Mouse (Mus musculus) cerebellum, adult 11 months (tissue): ENCODE measurements around the gene Thbs4.

Experiments
- DNase-seq: peaks from one replicate; pipeline ENCODE4 v3.0.0; 2022

Gene Thbs4

GRCm38 (mm10) chr13:92759096-92759495, 35.5 kb downstream of the Thbs4 start:
- DNase-seq, result no peak

DNA sequence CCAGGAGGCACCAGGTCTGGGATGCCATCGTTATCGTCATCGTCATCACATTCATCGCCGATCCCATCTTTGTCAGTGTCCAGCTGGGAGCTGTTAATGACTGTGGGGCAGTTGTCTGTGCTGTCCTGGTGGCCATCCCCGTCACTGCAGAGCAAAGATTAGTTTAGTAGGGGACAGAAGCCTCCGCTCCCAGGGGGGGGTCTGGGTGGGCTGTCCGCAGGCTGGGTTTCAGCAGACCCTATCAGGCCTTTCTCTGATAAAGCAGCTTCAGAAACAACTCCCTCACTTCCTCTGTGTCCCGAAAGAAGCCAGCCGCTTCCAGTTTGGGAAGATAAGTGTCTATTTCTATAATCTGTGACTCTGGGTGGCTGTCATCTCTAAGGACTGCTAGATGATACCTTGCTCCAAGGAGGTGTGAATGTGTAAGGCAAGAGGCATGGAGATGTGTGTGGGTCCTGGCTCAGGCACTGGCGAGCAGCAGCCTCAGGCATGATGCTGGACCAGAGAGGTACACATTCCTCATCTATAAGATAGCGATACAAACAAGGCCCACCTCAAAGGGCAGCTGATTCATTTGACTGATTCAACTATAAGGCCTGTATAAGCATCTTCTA, 36.5 kb downstream of the Thbs4 start:
- no peak for DNase-seq

DNA sequence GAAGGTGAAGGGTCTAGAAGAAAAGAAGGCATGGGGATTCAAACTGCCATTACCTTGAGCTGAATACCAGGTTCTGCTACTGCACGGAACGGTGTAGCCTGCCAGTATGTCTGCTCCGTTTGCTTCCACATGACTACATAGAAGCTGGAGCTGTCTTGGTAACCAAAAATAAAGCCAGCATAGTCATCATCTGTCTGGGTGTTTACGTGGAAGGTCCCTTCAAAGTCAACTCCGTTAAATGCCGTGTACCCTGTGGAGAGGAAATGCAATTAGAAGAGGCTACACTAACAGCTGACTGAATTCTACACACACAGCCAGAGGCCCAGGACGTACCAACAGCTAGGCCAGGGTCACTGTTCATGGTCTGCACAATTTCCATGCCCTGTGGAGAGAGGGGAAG, 39.6 kb downstream of the Thbs4 start:
- DNase-seq, result no peak

GRCm38 (mm10) chr13:92753676-92754075, 40.9 kb downstream of the Thbs4 start:
- no peak for DNase-seq

DNA sequence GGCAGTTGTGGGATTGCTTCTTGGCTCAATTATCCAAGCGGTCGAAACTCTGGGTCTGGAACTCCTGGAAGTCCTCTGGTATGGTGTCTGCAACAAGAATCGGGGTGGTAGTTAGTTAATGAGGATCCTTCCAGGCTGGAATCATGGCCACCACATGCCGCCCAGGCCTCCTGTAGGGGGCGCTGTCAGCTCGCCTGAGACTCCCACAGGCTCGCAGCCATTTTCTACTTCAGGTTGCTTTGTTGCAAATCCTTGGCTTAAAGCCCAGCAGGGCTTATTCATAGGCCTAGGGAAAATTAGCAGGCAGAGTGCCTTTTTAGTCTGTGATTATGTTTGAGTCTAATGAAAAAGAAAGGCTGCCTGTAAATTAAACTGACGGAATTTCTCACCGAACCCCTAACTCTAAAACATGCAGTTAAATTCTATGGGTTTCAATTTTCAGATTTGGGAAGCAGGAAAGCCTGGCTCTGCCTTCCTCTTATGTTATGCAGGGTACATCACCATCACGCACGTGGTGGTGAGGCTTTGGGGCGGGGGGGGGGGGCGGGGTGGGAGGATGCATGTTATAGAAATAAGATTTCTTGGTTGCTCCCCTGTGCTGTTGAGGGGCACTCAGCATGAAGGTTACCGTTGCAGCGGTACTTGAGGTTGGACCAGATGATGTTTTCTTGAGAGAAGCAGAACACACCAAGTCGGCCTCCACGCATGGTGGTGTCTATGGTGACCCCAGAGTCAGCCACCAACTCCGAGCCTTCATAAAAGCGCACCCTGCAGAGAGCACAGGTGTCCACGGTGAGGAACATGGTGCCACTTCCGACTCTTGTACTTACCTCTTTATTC, 42.7 kb downstream of the Thbs4 start:
- peak; percentile 86 for DNase-seq

- DNase-seq, result peak; percentile 65
Observed at GRCm38 (mm10) chr13:92750976-92751518, 43.6 kb downstream of the Thbs4 start.

- no peak for DNase-seq
Observed at GRCm38 (mm10) chr13:92743337-92743736, 51.3 kb downstream of the Thbs4 start.

- DNase-seq, result no peak
Observed at GRCm38 (mm10) chr13:92742886-92743285, 51.7 kb downstream of the Thbs4 start.

DNA sequence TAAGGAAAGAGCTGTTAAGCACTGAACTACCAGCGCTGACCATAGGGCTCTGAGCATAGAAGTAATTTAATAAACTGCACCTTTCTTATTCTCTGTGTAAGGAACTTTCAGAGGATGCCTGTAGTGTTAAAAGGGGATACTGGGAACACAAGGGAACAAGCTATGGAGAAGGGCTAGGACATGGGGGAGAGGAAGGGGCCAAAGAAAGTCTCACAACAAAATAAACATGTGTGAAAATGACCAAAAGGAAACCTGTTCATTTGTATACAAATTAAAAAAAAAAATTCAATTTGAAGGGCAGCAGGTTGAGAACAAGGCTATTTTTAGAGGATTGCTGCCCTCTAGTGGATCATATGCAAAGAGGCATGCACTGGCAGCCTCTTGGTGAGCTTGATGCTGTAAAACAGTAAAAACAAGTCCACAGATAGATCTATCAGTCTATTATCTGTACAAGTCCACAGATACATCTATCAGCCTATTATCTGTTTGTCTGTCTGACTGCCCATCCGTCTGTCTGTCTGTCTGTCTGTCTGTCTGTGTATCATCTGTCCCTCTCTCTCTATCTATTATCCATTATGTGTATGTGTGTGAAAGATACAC, 53.8 kb downstream of the Thbs4 start:
- DNase-seq, result no peak

GRCm38 (mm10) chr13:92739858-92740257, 54.8 kb downstream of the Thbs4 start:
- no peak for DNase-seq

DNA sequence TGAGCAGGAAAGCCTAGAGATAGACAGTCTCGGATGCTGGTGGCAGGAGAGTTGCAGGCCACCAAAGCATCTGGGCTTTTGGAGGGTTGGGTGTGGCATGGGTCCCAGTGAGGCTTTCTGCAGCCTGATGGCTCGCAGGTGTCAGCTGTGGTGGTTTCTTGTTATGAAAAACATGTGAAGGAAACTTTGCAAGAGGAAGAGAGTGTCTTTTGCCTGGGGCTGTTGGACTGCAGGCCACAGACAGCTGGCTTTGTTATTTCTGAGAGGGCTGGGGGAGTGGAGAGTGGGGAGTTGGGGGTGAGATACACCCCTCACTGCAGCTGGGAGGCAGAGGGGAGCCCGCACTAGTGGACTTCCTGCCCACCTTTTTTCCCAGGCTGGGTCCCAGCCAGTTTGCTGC, 55.8 kb downstream of the Thbs4 start:
- DNase-seq, result no peak

GRCm38 (mm10) chr13:92736516-92737300, 57.9 kb downstream of the Thbs4 start:
- DNase-seq, result no peak

- no peak for DNase-seq
Observed at GRCm38 (mm10) chr13:92735693-92736092, 58.9 kb downstream of the Thbs4 start.

DNA sequence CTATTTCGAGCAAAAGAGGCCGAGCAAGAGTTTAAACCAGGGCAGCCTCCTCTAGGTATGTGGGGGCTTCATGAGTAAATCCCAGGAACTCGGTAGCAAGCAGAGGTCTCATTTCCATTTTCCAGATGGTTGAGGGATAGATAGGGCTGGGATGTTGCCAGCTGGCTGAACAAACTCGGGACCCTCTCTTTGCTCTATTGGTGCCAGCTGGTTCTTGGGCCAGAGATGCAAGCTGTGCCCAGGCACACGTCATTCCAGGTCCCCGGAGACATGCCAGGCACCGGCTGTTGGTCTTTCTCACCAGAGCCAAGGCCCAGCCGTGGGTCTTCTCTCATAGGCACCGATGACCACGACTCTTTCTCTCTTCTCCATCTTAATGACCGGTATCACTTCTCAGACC, 60.9 kb downstream of the Thbs4 start:
- DNase-seq, result peak; percentile 48

DNA sequence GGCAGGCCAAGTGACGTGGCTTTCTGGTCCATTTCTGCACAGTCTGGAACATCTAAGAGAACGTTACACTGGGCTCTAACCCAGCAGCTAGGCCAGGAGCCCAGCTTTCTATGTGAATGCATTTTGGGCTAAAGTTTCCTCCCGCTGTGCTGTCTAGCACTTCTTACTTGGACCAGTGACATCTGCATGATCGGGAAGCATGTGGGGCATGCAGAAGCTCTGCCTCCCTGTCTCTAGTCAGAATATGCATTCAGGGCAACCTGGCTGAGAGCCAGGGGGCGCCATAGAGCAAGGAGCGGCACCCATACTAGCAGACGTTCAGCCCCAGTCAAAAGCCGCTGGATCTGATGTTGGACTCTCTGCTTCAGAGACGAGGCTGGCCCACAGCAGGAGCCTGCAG, 61.4 kb downstream of the Thbs4 start:
- DNase-seq, result peak; percentile 55

DNA sequence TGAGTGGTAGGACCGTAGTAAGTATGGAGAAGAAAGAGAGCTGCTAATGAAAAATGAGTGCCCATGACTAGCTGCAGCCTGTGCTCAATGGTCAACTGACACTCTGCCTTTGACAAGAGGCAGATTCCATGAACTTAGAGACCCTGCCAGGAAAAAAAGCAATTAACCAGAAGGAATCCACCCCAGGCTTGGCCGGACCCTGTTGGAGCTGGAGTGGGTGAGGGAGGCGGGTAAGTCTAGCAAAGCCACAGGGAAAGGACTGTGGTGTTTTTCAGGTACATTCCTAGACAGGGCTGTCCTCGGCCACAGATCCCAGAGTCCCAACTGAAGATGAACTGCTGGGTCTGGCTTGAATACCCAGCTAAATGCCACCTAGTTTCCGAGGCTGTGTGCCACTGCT, 61.8 kb downstream of the Thbs4 start:
- no peak for DNase-seq

DNA sequence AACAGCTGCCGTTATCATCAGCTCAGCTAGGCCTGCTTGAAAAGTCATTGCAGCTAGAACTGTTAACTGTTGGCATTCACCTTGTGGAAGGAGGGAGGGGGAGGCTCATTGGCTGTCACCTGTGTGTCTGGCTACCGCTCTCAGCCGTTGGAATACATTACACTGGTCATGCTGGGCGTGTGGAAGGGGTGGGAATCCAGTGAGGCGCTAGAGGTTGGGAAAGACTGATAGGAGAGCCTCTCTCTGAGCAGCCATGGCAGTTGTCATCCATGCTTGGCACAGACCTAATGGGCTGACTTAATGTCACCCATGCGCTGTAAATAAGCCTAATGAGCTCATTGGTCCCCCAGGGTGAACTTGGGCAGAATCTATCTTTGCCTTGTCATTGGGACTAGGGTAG, 62.8 kb downstream of the Thbs4 start:
- no peak for DNase-seq

- DNase-seq, result no peak
Observed at GRCm38 (mm10) chr13:92729811-92730210, 64.8 kb downstream of the Thbs4 start.

DNA sequence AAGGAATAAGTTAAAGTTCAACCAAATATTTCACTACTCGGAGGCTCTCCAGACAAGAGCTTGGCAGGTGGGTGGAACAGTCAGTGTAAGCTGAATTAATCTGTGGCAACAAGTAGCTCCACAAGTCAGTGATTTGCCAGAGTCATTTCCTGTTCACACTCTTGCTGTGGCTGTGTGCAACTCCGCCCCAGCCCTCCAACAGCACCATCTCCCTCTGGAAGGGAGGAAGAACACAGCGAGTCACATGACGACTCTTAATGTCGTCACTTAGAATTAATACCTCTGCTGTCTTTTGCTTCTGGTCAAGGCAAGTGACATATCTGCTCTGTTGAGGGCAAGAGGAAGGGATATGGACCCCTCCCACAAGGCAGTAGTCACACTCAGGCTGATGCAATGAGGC, 72.2 kb downstream of the Thbs4 start:
- no peak for DNase-seq

DNA sequence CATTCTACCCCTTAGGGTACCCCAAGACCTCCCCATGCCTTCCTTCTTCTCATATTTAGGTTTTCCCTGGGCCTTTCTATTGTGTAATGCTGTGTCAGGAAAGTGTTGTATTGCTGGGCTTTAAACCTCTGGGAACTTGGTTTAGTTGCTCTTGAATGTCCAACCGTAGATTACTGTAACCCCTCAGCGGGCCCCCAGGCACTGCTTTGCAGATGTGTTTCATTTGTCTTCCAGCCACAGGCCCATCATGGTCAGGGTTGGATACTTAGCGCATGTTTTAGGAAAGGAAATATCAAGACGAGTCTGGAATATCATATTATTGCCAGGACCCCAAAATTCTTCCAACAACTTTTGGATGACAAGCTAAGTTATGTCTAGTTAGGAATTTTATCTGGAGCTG, 73.6 kb downstream of the Thbs4 start:
- DNase-seq, result no peak

DNA sequence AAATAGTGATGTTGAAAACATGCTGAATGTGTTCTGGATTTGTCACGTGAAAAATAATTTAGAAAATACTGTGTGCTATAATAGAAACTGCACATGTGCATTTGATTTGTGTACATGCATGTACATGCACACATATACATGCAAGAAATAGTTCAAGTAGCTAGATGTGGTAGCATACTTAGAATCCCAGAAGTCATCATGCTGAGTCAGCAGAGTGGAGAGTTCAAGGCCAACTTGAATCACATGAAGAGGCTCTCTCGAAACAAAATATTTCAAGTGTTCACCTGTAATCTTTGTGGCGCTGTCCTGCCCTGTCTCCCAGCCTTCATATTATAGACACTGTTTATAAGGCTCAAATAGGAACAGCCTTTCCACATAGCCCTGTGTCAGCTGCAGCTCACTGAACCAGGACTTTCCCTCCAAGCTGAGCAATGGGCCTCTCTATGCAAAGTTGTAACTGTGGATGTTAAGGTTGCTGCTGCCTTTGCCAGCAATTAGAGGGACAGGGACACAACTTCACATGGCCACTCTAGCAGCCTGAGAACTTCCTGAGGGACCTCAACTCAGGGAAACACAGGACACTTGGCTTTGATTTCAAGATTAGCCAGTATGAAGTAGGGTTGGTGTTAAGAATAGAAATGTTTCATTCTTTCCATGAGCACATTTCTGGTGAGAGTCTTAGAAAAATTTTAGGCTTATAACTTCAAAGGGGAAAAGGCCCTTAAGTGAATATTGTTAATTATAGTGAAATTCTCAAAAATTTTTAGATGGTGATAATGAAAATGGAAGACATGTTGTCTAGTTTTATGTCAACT, 76.6 kb downstream of the Thbs4 start:
- no peak for DNase-seq

DNA sequence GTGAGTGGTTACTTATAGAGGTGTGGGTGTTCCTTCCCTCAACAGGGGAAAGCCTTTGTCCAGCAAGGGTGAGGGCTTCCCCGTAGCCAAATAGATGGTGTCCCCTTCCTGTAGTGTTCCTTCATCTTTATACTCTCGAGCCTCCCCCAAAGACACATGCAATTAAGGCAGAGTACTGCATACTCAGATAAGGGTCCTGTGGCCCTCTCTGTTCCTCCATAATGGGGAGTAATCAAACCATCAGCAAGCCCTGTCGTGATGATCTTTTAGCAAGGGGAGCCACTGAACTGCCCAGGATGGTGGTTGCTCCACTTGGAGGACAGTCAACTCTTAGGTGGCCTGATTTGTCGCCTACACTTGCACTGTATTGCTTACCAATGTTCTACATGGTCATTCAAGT, 82.0 kb downstream of the Thbs4 start:
- DNase-seq, result no peak
